34 mouse cellular contexts compared by ENCODE assay signal in genomic region chr11:75404801-75405200, GRCm38 (mm10). TPM values are rescaled to one million over a fixed set of nuclear protein-coding genes. Genes with fewer than 3 reads are reported as not detected.
A peak's percentile ranks its signal among the peaks of the same experiment; 100 is the strongest.
DNase-seq lines count a peak whose midpoint lies in the region; TF ChIP-seq lines count a peak whose summit lies in the region.
"Had no signal": no experiment of that assay in that cellular context is flagged by ENCODE, and none has a peak within 500 bp of the region (broad histone marks: within the 10 kb centered on the region; RNA-seq: fewer than 3 reads in every experiment).

No protein-coding gene starts in this region.

- intact Hi-C loops in heart, adult 2 months (cut with DNase I), result loop anchor here (5.0 to 10.0 kb wide), 3 partner anchors 108 to 210 kb away; partner anchors contain the start of genes Dph1, Rilp, Rtn4rl1 and Scarf1

- 88% methylated on average over 6 of the region's 6 CpGs for WGBS in heart, adult 2 months
- WGBS in cerebellum, adult 2 months, result 45% methylated on average over 6 of the region's 6 CpGs

- no peak for TF ChIP-seq EP300 in heart, adult 2 months (IDR thresholded peaks at IDR 0.05; ENCODE audit: insufficient read depth, low read depth, low read length)

- TF ChIP-seq POLR2A in heart, adult 2 months (IDR thresholded peaks at IDR 0.05; ENCODE audit: insufficient read depth, low read depth, low read length), result no peak
- no peak for TF ChIP-seq POLR2A in cerebellum, adult 2 months (IDR thresholded peaks at IDR 0.05; ENCODE audit: borderline replicate concordance, insufficient read depth, low read length)

- no peaks in the 10 kb centered on the region for H3K27me3 ChIP-seq in heart, adult 2 months (ENCODE audit: control insufficient read depth, insufficient read depth, low read length)
- H3K27me3 ChIP-seq in cerebellum, adult 2 months (ENCODE audit: control insufficient read depth, insufficient read depth, low read length), result no peaks in the 10 kb centered on the region
- H3K27me3 ChIP-seq: CH12.LX; forebrain, embryonic 13.5 days; heart, embryonic 12.5 days; hindbrain, embryonic 15.5 days; liver, embryonic 12.5 days; midbrain, embryonic 12.5 days; stomach, embryonic 15.5 days had no signal

- H3K79me2 ChIP-seq in heart, adult 2 months (replicated peaks; ENCODE audit: control insufficient read depth, insufficient read depth, low read length), result no peaks in the 10 kb centered on the region

- no peak overlapping the region for H3K27ac ChIP-seq in heart, adult 2 months
- H3K27ac ChIP-seq in cerebellum, adult 2 months (ENCODE audit: insufficient read depth, low read length), result no peak overlapping the region; the same call in 1 of the 2 replicates
- H3K27ac ChIP-seq: forebrain, embryonic 13.5 days; hindbrain, embryonic 15.5 days; layer of hippocampus, adult 2 months; left cerebral cortex, adult 2 months; liver, embryonic 12.5 days; midbrain, embryonic 12.5 days; stomach, embryonic 15.5 days had no signal

- peaks cover 5% of the 10 kb centered on the region for H3K4me1 ChIP-seq in heart, adult 2 months (ENCODE audit: control insufficient read depth, insufficient read depth, low read length)
- peaks cover 11% of the 10 kb centered on the region for H3K4me1 ChIP-seq in cerebellum, adult 2 months (ENCODE audit: control insufficient read depth, insufficient read depth, low read length)
- H3K4me1 ChIP-seq: forebrain, embryonic 13.5 days; hindbrain, embryonic 15.5 days; midbrain, embryonic 12.5 days; stomach, embryonic 15.5 days had no signal

- DNase-seq in heart, adult 11 months, result peak; percentile 87
- no peak for DNase-seq in heart, adult 2 months
- peak; percentile 29 to 41 for DNase-seq in cerebellum, adult 2 months
- peak; percentile 31 to 43 for DNase-seq in cerebellum, postnatal 25 days
- DNase-seq in ovary, postnatal 14 days (ENCODE audit: low spot score), result no peak
- DNase-seq in embryo, embryonic 10 days (ENCODE audit: low spot score), result no peak
- no peak for DNase-seq in heart, postnatal 4 days
- DNase-seq: adrenal gland, adult 2 months; B cell, adult 2 months; gastrocnemius, postnatal 14 days; heart, adult 18-20 months; kidney, adult 11 months; kidney, postnatal 36 days; liver, postnatal 0 days; lung, postnatal 36 days; retina, postnatal 1 day; right cerebral cortex, postnatal 14 days; thymus, adult 18-20 months; thymus, postnatal 25 days had no signal

- H3K4me3 ChIP-seq in heart, adult 2 months, result no peak overlapping the region
- H3K4me3 ChIP-seq in cerebellum, adult 2 months (replicated peaks; ENCODE audit: insufficient read depth, low read depth, low read length), result no peak overlapping the region
- H3K4me3 ChIP-seq: forebrain, embryonic 13.5 days; heart, embryonic 12.5 days; hindbrain, embryonic 15.5 days; layer of hippocampus, adult 2 months; left cerebral cortex, adult 2 months; liver, embryonic 12.5 days; midbrain, embryonic 12.5 days; stomach, embryonic 15.5 days had no signal

- no peak for TF ChIP-seq CTCF in heart, adult 2 months (IDR thresholded peaks at IDR 0.05)
- no peak for TF ChIP-seq CTCF in cerebellum, adult 2 months (IDR thresholded peaks at IDR 0.05; ENCODE audit: borderline replicate concordance, insufficient read depth, low read depth, low read length)

- H3K36me3 ChIP-seq in heart, adult 2 months (ENCODE audit: control insufficient read depth, insufficient read depth, low read length), result no peaks in the 10 kb centered on the region
- H3K36me3 ChIP-seq: hindbrain, embryonic 15.5 days; midbrain, embryonic 12.5 days; stomach, embryonic 15.5 days had no signal

- H3K9ac ChIP-seq in heart, adult 2 months (ENCODE audit: low read depth, low read length), result no peak overlapping the region
- H3K9ac ChIP-seq: forebrain, embryonic 13.5 days; heart, embryonic 12.5 days; hindbrain, embryonic 15.5 days; liver, embryonic 12.5 days; liver, postnatal 0 days; midbrain, embryonic 12.5 days; stomach, embryonic 15.5 days had no signal

RNA-seq across cellular contexts. Expression of gene Serpinf1, which starts 17.7 kb away (rescaled TPM):
- 10 to 100 TPM; 17.4 to 28.5 TPM for total RNA-seq in heart, adult 2 months (2021)
- 84.5 and 96.1 TPM in 2 replicates for polyA plus RNA-seq in heart, adult 2 months (2012; rRNA removed)
- polyA plus RNA-seq in cerebellum, adult 2 months (2012; rRNA removed), result 27.5 and 32.9 TPM in 2 replicates
- total RNA-seq in heart, postnatal 4 days (2021), result 10 to 100 TPM; 12.7 to 16.9 TPM

RNA-seq across cellular contexts. Expression of gene Serpinf2, which starts 34.6 kb away (rescaled TPM):
- not detected for total RNA-seq in heart, adult 2 months (2021)
- polyA plus RNA-seq in heart, adult 2 months (2012; rRNA removed), result 0.18 and 0.61 TPM in 2 replicates
- polyA plus RNA-seq in cerebellum, adult 2 months (2012; rRNA removed), result 0.13 and 0.15 TPM in 2 replicates
- total RNA-seq in heart, postnatal 4 days (2021), result under 1 TPM in 1 of 2 experiments, not detected in 1; 0.11 TPM
- total RNA-seq: gastrocnemius, postnatal 14 days; heart, adult 18-20 months; hematopoietic stem cell, adult 5-6 weeks; megakaryocyte, adult 5-6 weeks had no signal
- polyA plus RNA-seq: activated CD4-positive, CD25-positive, alpha-beta regulatory T cell, adult 4 months; embryonic facial prominence, embryonic 14.5 days; forebrain, embryonic 13.5 days; heart, postnatal 0 days; inflammation-experienced regulatory T-cells, adult 6 months; midbrain, embryonic 12.5 days had no signal

RNA-seq across cellular contexts. Expression of gene Wdr81, which starts 49.7 kb away (rescaled TPM):
- 1 to 10 TPM; 7.0 to 8.3 TPM for total RNA-seq in heart, adult 2 months (2021)
- polyA plus RNA-seq in heart, adult 2 months (2012; rRNA removed), result 6.6 and 9.6 TPM in 2 replicates
- polyA plus RNA-seq in cerebellum, adult 2 months (2012; rRNA removed), result 15.1 and 15.3 TPM in 2 replicates
- total RNA-seq in heart, postnatal 4 days (2021), result 1 to 10 TPM; 5.2 to 6.0 TPM

RNA-seq across cellular contexts. Expression of gene Smyd4, which starts 56.6 kb away (rescaled TPM):
- total RNA-seq in heart, adult 2 months (2021), result 1 to 10 TPM; 5.7 to 6.4 TPM
- polyA plus RNA-seq in heart, adult 2 months (2012; rRNA removed), result 3.2 and 3.9 TPM in 2 replicates
- polyA plus RNA-seq in cerebellum, adult 2 months (2012; rRNA removed), result 9.1 and 9.2 TPM in 2 replicates
- 1 to 10 TPM; 6.4 to 8.5 TPM for total RNA-seq in heart, postnatal 4 days (2021)

RNA-seq across cellular contexts. Expression of gene Rpa1, which starts 56.7 kb away (rescaled TPM):
- 10 to 100 TPM; 54.8 to 60.7 TPM for total RNA-seq in heart, adult 2 months (2021)
- polyA plus RNA-seq in heart, adult 2 months (2012; rRNA removed), result 16.8 and 24.8 TPM in 2 replicates
- 59.3 and 64.2 TPM in 2 replicates for polyA plus RNA-seq in cerebellum, adult 2 months (2012; rRNA removed)
- 100 to 1,000 TPM; 109 to 114 TPM for total RNA-seq in heart, postnatal 4 days (2021)

Comparison
In these comparisons a context has a peak if more than half of its experiments do, and no peak if none do; other contexts are left out.
1. DNase-seq: peak in heart, adult 11 months (single experiment), cerebellum, adult 2 months (2 of 2) and cerebellum, postnatal 25 days (2 of 2); none in heart, adult 2 months (0 of 2), ovary, postnatal 14 days (single experiment), embryo, embryonic 10 days (single experiment) and heart, postnatal 4 days (single experiment).